Mouse (Mus musculus): Measurements from ENCODE around the gene Hic2. TPM values are rescaled to one million over a fixed set of nuclear protein-coding genes. Genes with fewer than 3 reads are reported as not detected.
A peak's percentile ranks its signal among the peaks of the same experiment; 100 is the strongest.

Hic2 gene
- 7.1 and 9.4 TPM in 2 replicates for polyA plus RNA-seq (2015; fragmentation: Nextera tagmentation; extraction: Ambion mirVana)

- Histone ChIP-seq H3K9ac (replicated peaks; ENCODE audit: low read depth, low read length) (peak within 1 kb of the TSS; percentile 96), H3K4me2 (ENCODE audit: low read length) (peak within 1 kb of the TSS; percentile 84), H3K27me3 (replicated peaks; ENCODE audit: control insufficient read depth, insufficient read depth, low read length) (no peaks in the 10 kb centered on the region), H3K9me3 (ENCODE audit: control insufficient read depth, low read length) (no peaks in the 10 kb centered on the region), H3K4me1 (replicated peaks; ENCODE audit: control insufficient read depth, insufficient read depth, low read length) (peaks cover 22% of the 10 kb centered on the region), H3K4me3 (replicated peaks; ENCODE audit: low read length) (peak within 1 kb of the TSS; percentile 90), H3K27ac (ENCODE audit: low read length) (peak within 1 kb of the TSS; percentile 95), H3K36me3 (ENCODE audit: control insufficient read depth, insufficient read depth) (no peaks in the 10 kb centered on the region)
- WGBS, result 1% methylated on average over 54 of the region's 59 CpGs
- ATAC-seq, result peak; percentile 92
These were observed at the start of gene Hic2 for GRCm38 (mm10) chr16:17232794-17233701. TSS of gene Hic2 (plus strand) at chr16:17233572.

GRCm38 (mm10) chr16:17185475-17185874 lies 47.9 kb upstream of the Hic2 start:
- no peaks in the 10 kb centered on the region for H3K4me1 ChIP-seq (replicated peaks; ENCODE audit: control insufficient read depth, insufficient read depth, low read length)
- no peaks in the 10 kb centered on the region for H3K36me3 ChIP-seq (ENCODE audit: control insufficient read depth, insufficient read depth)
- H3K27ac ChIP-seq (ENCODE audit: low read length), result no peak overlapping the region
- no peaks in the 10 kb centered on the region for H3K27me3 ChIP-seq (replicated peaks; ENCODE audit: control insufficient read depth, insufficient read depth, low read length)
- no peaks in the 10 kb centered on the region for H3K9me3 ChIP-seq (ENCODE audit: control insufficient read depth, low read length)
- H3K4me2 ChIP-seq (ENCODE audit: low read length), result no peak overlapping the region
- ATAC-seq, result no peak
- no peak overlapping the region for H3K4me3 ChIP-seq (replicated peaks; ENCODE audit: low read length)
- H3K9ac ChIP-seq (replicated peaks; ENCODE audit: low read depth, low read length), result no peak overlapping the region

GRCm38 (mm10) chr16:17193823-17194222 lies 39.5 kb upstream of the Hic2 start:
- Histone ChIP-seq H3K9me3 (ENCODE audit: control insufficient read depth, low read length) (no peaks in the 10 kb centered on the region), H3K36me3 (ENCODE audit: control insufficient read depth, insufficient read depth) (no peaks in the 10 kb centered on the region), H3K9ac (replicated peaks; ENCODE audit: low read depth, low read length) (no peak overlapping the region), H3K27me3 (replicated peaks; ENCODE audit: control insufficient read depth, insufficient read depth, low read length) (no peaks in the 10 kb centered on the region), H3K4me1 (replicated peaks; ENCODE audit: control insufficient read depth, insufficient read depth, low read length) (no peaks in the 10 kb centered on the region; the same call in 1 of the 2 replicates), H3K4me3 (replicated peaks; ENCODE audit: low read length) (no peak overlapping the region), H3K27ac (ENCODE audit: low read length) (no peak overlapping the region), H3K4me2 (ENCODE audit: low read length) (no peak overlapping the region)
- no peak for ATAC-seq
- WGBS, result 98% methylated on average over 4 of the region's 4 CpGs

GRCm38 (mm10) chr16:17200121-17200952 lies 33.0 kb upstream of the Hic2 start:
- Histone ChIP-seq H3K4me1 (replicated peaks; ENCODE audit: control insufficient read depth, insufficient read depth, low read length) (peaks cover 14% of the 10 kb centered on the region), H3K4me3 (replicated peaks; ENCODE audit: low read length) (peak overlapping the region; percentile 74), H3K27ac (ENCODE audit: low read length) (peak overlapping the region; percentile 66), H3K27me3 (replicated peaks; ENCODE audit: control insufficient read depth, insufficient read depth, low read length) (no peaks in the 10 kb centered on the region), H3K9ac (replicated peaks; ENCODE audit: low read depth, low read length) (peak overlapping the region; percentile 98), H3K36me3 (ENCODE audit: control insufficient read depth, insufficient read depth) (no peaks in the 10 kb centered on the region), H3K9me3 (ENCODE audit: control insufficient read depth, low read length) (no peaks in the 10 kb centered on the region), H3K4me2 (ENCODE audit: low read length) (peak overlapping the region; percentile 77)
- 6% methylated on average over 24 of the region's 24 CpGs for WGBS
- peak; percentile 6; the same call in 1 of the 2 replicates for ATAC-seq

DNA sequence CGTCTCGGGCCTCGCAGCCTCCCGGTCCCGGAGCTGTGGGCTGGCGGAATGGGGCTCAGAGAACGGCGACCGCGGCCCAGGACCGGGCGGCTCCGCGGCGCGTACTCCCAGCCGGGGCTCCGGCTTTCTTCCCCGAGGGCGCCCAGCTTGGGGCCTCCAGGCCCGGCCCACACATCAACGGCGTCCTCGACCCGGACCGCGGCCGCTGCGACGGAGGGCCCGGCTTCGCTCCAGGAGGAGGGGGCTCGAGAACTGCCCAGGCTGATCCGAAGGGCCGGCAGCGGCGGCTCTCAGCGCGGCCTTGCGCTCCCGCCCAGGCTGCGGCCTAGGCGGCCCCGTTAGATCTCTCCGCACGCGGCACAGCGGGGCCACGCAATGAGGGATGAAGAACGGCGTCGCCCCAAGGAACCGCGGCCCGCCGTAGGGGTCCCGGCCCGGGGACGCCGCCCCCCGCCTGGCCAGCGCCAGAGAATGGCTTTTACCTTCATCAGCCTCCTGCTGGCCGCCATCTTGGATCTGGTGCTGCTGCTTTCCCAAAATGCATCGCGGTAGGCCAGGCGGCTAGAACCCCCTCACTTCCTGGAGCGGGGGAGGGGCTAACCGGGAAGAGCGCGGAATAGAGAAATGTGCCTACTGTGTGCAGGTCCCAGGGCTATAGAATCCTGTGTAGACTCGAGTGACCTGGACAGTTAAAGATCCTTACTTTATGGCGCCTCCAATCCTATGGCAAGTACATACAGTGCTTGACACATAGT lies 32.2 kb upstream of the Hic2 start:
- no peaks in the 10 kb centered on the region for H3K27me3 ChIP-seq (replicated peaks; ENCODE audit: control insufficient read depth, insufficient read depth, low read length)
- peak overlapping the region; percentile 77 for H3K4me2 ChIP-seq (ENCODE audit: low read length)
- H3K36me3 ChIP-seq (ENCODE audit: control insufficient read depth, insufficient read depth), result no peaks in the 10 kb centered on the region
- WGBS, result under 1% methylated on average over 72 of the region's 72 CpGs
- peak overlapping the region; percentile 98 for H3K9ac ChIP-seq (replicated peaks; ENCODE audit: low read depth, low read length)
- peak; percentile 86 for ATAC-seq
- H3K27ac ChIP-seq (ENCODE audit: low read length), result peak overlapping the region; percentile 66
- H3K4me1 ChIP-seq (replicated peaks; ENCODE audit: control insufficient read depth, insufficient read depth, low read length), result peaks cover 14% of the 10 kb centered on the region
- H3K9me3 ChIP-seq (ENCODE audit: control insufficient read depth, low read length), result no peaks in the 10 kb centered on the region
- H3K4me3 ChIP-seq (replicated peaks; ENCODE audit: low read length), result peak overlapping the region; percentile 74

GRCm38 (mm10) chr16:17201977-17202376 lies 31.4 kb upstream of the Hic2 start:
- no peaks in the 10 kb centered on the region for H3K27me3 ChIP-seq (replicated peaks; ENCODE audit: control insufficient read depth, insufficient read depth, low read length)
- no peak overlapping the region for H3K4me3 ChIP-seq (replicated peaks; ENCODE audit: low read length)
- H3K4me2 ChIP-seq (ENCODE audit: low read length), result no peak overlapping the region
- H3K27ac ChIP-seq (ENCODE audit: low read length), result no peak overlapping the region
- peaks cover 14% of the 10 kb centered on the region for H3K4me1 ChIP-seq (replicated peaks; ENCODE audit: control insufficient read depth, insufficient read depth, low read length)
- no peaks in the 10 kb centered on the region for H3K9me3 ChIP-seq (ENCODE audit: control insufficient read depth, low read length)
- ATAC-seq, result peak; percentile 45; the same call in 1 of the 2 replicates
- WGBS, result 65% methylated on average over 2 of the region's 2 CpGs
- no peak overlapping the region for H3K9ac ChIP-seq (replicated peaks; ENCODE audit: low read depth, low read length)
- H3K36me3 ChIP-seq (ENCODE audit: control insufficient read depth, insufficient read depth), result no peaks in the 10 kb centered on the region

DNA sequence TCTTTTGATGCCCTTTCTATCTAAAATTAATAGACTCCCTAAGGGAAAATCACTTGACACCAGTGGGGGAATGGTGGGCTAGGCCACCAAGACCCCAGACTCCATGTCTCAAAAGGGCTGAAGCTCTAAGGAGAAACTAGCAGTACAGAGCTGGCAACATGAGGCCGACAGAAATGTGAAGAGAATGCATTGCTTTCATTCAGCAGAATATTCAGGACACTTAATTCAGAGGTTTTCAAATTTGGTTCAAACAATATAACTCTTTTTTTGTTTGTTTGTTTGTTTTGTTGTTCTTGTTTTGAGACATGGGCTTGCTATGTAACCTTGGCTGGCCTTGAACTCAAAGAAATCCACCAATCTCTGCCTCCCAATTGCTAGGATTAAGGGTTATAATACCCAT lies 30.8 kb upstream of the Hic2 start, which contains the start of gene Ube2l3:
TSS of gene Ube2l3 (minus strand) at position 101 of the 400 bp plus-strand sequence.
- peak within 1 kb of the TSS; percentile 18; the same call in 1 of the 2 replicates for H3K4me2 ChIP-seq (ENCODE audit: low read length)
- peaks cover 14% of the 10 kb centered on the region for H3K4me1 ChIP-seq (replicated peaks; ENCODE audit: control insufficient read depth, insufficient read depth, low read length)
- H3K4me3 ChIP-seq (replicated peaks; ENCODE audit: low read length), result peak within 1 kb of the TSS; percentile 74
- no peaks in the 10 kb centered on the region for H3K36me3 ChIP-seq (ENCODE audit: control insufficient read depth, insufficient read depth)
- H3K9ac ChIP-seq (replicated peaks; ENCODE audit: low read depth, low read length), result peak within 1 kb of the TSS; percentile 98; the same call in 1 of the 2 replicates
- no peaks in the 10 kb centered on the region for H3K9me3 ChIP-seq (ENCODE audit: control insufficient read depth, low read length)
- H3K27ac ChIP-seq (ENCODE audit: low read length), result no peak within 1 kb of the TSS; the same call in 1 of the 2 replicates
- 0 out of 2 replicates have a peak, but pooled peaks cover 1% of the 10 kb centered on the region for H3K27me3 ChIP-seq (replicated peaks; ENCODE audit: control insufficient read depth, insufficient read depth, low read length)
- ATAC-seq, result no peak
- 93% methylated on average over 1 of the region's 1 CpGs for WGBS

GRCm38 (mm10) chr16:17204990-17205389 lies 28.4 kb upstream of the Hic2 start:
- Histone ChIP-seq H3K9me3 (ENCODE audit: control insufficient read depth, low read length) (no peaks in the 10 kb centered on the region), H3K36me3 (ENCODE audit: control insufficient read depth, insufficient read depth) (no peaks in the 10 kb centered on the region), H3K4me1 (replicated peaks; ENCODE audit: control insufficient read depth, insufficient read depth, low read length) (peaks cover 17% of the 10 kb centered on the region), H3K4me2 (ENCODE audit: low read length) (no peak overlapping the region), H3K4me3 (replicated peaks; ENCODE audit: low read length) (no peak overlapping the region), H3K9ac (replicated peaks; ENCODE audit: low read depth, low read length) (no peak overlapping the region), H3K27me3 (replicated peaks; ENCODE audit: control insufficient read depth, insufficient read depth, low read length) (0 out of 2 replicates have a peak, but pooled peaks cover 3% of the 10 kb centered on the region), H3K27ac (ENCODE audit: low read length) (no peak overlapping the region)
- WGBS, result 3% methylated on average over 6 of the region's 6 CpGs
- ATAC-seq, result no peak

Data from forebrain, embryonic 16.5 days (tissue).